Mouse (Mus musculus): ENCODE measurements around the gene Cuedc1. TPM values are rescaled to one million over a fixed set of nuclear protein-coding genes. Genes with fewer than 3 reads are reported as not detected.

Cuedc1 gene
- total RNA-seq, 2 experiments from 2014 or later: 23.9 to 31.7 TPM

GRCm38 (mm10) chr11:88161651-88162362 lies 63.9 kb downstream of the Cuedc1 start:
- DNase-seq (ENCODE audit: low spot score in 2 of 2): peak; percentile 71 to 79
- intact Hi-C loops (cut with DNase I): loop anchor here (5.0 kb wide), 1 partner anchor 45 kb away; no protein-coding TSS in a partner anchor

GRCm38 (mm10) chr11:88162740-88163139 lies 64.9 kb downstream of the Cuedc1 start:
- no peak for DNase-seq (ENCODE audit: low spot score in 2 of 2)
- intact Hi-C loops (cut with DNase I): loop anchor here (5.0 kb wide), 1 partner anchor 45 kb away; no protein-coding TSS in a partner anchor

- DNase-seq (ENCODE audit: low spot score in 2 of 2): no peak
- intact Hi-C loops (cut with DNase I): loop anchor here (5.0 kb wide), 1 partner anchor 47 kb away; no protein-coding TSS in a partner anchor
Observed at GRCm38 (mm10) chr11:88164213-88164723, 66.4 kb downstream of the Cuedc1 start.

- intact Hi-C loops (cut with DNase I): loop anchor here (5.0 kb wide), 1 partner anchor 48 kb away; no protein-coding TSS in a partner anchor
- no peak for DNase-seq (ENCODE audit: low spot score in 2 of 2)
Observed at GRCm38 (mm10) chr11:88164801-88165377, 67.0 kb downstream of the Cuedc1 start.

GRCm38 (mm10) chr11:88165683-88166364 lies 68.0 kb downstream of the Cuedc1 start:
- DNase-seq (ENCODE audit: low spot score in 2 of 2): no peak
- intact Hi-C loops (cut with DNase I): no loop called here

- intact Hi-C loops (cut with DNase I): no loop called here
- DNase-seq (ENCODE audit: low spot score in 2 of 2): no peak
Observed at GRCm38 (mm10) chr11:88166471-88166870, 68.6 kb downstream of the Cuedc1 start.

- intact Hi-C loops (cut with DNase I): no loop called here
- no peak for DNase-seq (ENCODE audit: low spot score in 2 of 2)
Observed at GRCm38 (mm10) chr11:88168611-88169010, 70.8 kb downstream of the Cuedc1 start.

- intact Hi-C loops (cut with DNase I): no loop called here
- DNase-seq (ENCODE audit: low spot score in 2 of 2): no peak
Observed at GRCm38 (mm10) chr11:88169531-88170040, 71.7 kb downstream of the Cuedc1 start.

GRCm38 (mm10) chr11:88170606-88171005 lies 72.7 kb downstream of the Cuedc1 start:
- DNase-seq (ENCODE audit: low spot score in 2 of 2): no peak
- intact Hi-C loops (cut with DNase I): no loop called here

GRCm38 (mm10) chr11:88171876-88172442 lies 74.1 kb downstream of the Cuedc1 start:
- intact Hi-C loops (cut with DNase I): no loop called here

GRCm38 (mm10) chr11:88172601-88173325 lies 74.9 kb downstream of the Cuedc1 start:
- intact Hi-C loops (cut with DNase I): no loop called here
- no peak for DNase-seq (ENCODE audit: low spot score in 2 of 2)

More at GRCm38 (mm10) chr11:88171876-88172442, 74.1 kb downstream of the Cuedc1 start:
- DNase-seq (ENCODE audit: low spot score in 2 of 2): no peak

- intact Hi-C loops (cut with DNase I): no loop called here
- no peak for DNase-seq (ENCODE audit: low spot score in 2 of 2)
Observed at GRCm38 (mm10) chr11:88173386-88174025, 75.6 kb downstream of the Cuedc1 start.

- intact Hi-C loops (cut with DNase I): no loop called here
- no peak for DNase-seq (ENCODE audit: low spot score in 2 of 2)
Observed at GRCm38 (mm10) chr11:88180467-88180958, 82.7 kb downstream of the Cuedc1 start.

- peak; percentile 44 to 51 for DNase-seq (ENCODE audit: low spot score in 2 of 2)
- intact Hi-C loops (cut with DNase I): no loop called here
Observed at GRCm38 (mm10) chr11:88180959-88181619, 83.2 kb downstream of the Cuedc1 start.

- intact Hi-C loops (cut with DNase I): loop anchor here (5.0 kb wide), 1 partner anchor 117 kb away; the partner anchor contains the start of gene Vezf1
- no peak for DNase-seq (ENCODE audit: low spot score in 2 of 2)
Observed at GRCm38 (mm10) chr11:88184632-88185180, 86.8 kb downstream of the Cuedc1 start.

GRCm38 (mm10) chr11:88186078-88186946 lies 88.5 kb downstream of the Cuedc1 start:
- intact Hi-C loops (cut with DNase I): loop anchor here (5.0 kb wide), 1 partner anchor 119 kb away; the partner anchor contains the start of gene Vezf1
- no peak for DNase-seq (ENCODE audit: low spot score in 2 of 2)

- no peak for DNase-seq (ENCODE audit: low spot score in 2 of 2)
- intact Hi-C loops (cut with DNase I): loop anchor here (5.0 kb wide), 1 partner anchor 120 kb away; the partner anchor contains the start of gene Vezf1
Observed at GRCm38 (mm10) chr11:88186947-88187243, 89.0 kb downstream of the Cuedc1 start.

All from left cerebral cortex, postnatal 36 days (tissue).